Mouse (Mus musculus): ENCODE results near the gene 4930452B06Rik. TPM values are rescaled to one million over a fixed set of nuclear protein-coding genes. Genes with fewer than 3 reads are reported as not detected.

Gene 4930452B06Rik
- polyA plus RNA-seq, 1 experiment from 2014 or later = 11.9 TPM

DNA sequence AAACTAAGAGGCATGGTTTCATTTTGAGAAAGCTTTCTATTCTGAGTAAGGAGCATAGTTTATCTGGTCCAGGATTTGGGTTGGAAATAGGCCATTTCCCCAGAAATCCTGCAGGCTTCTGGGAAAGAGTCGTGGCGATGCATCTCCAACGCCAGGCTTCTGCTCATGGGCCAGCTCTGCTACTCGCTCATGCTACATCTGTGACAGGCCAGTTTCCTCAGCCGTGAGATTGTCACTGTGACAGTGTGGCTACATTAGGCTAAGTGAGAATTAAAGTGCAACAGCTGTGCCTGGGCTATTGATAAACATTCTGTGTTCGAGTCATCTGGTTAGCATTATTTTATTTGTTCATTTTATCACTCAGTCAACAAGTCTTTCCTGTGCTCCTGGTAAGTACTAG lies 140.8 kb downstream of the 4930452B06Rik start:
- Histone ChIP-seq H3K9ac (no peak overlapping the region), H3K4me1 (ENCODE audit: insufficient read depth) (no peaks in the 10 kb centered on the region), H3K27ac (ENCODE audit: low read depth) (no peak overlapping the region), H3K36me3 (ENCODE audit: insufficient read depth) (no peaks in the 10 kb centered on the region), H3K9me3 (ENCODE audit: low read depth, low read length) (no peaks in the 10 kb centered on the region; the same call in 1 of the 2 replicates), H3K27me3 (ENCODE audit: insufficient read depth, low read length) (no peaks in the 10 kb centered on the region), H3K4me2 (no peak overlapping the region), H3K4me3 (ENCODE audit: low read depth, low read length) (no peak overlapping the region)
- WGBS = 59% methylated on average over 6 of the region's 6 CpGs
- no peak for TF ChIP-seq CTCF (IDR thresholded peaks at IDR 0.05; ENCODE audit: low read depth)
- DNase-seq (peak; percentile 52), ATAC-seq (ENCODE audit: insufficient read depth) (peak; percentile 49; the same call in 1 of the 2 replicates)

DNA sequence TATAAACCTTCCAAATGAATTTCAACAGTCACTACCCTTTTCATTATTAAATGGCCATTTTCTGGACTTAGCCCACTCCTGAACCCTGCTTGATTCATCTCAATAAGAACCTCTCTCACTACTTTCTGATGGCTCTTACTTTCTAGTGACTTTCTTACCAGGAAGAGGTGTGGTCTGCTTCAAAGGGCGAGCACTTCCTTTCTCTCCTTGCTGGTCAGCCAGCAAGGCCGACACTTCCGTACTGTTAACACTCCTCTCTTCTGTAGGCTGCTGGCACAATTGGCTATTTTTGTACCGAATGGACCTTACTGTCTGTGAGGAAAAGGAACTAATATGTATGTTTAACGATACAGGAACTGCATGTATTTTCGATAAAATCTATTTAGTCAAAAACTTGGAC lies 148.4 kb downstream of the 4930452B06Rik start:
- H3K36me3 ChIP-seq (ENCODE audit: insufficient read depth) = no peaks in the 10 kb centered on the region
- no peak overlapping the region for H3K4me2 ChIP-seq
- no peaks in the 10 kb centered on the region for H3K27me3 ChIP-seq (ENCODE audit: insufficient read depth, low read length)
- H3K9ac ChIP-seq = no peak overlapping the region
- H3K27ac ChIP-seq (ENCODE audit: low read depth) = no peak overlapping the region
- DNase-seq (peak; percentile 28), ATAC-seq (ENCODE audit: insufficient read depth) (no peak)
- TF ChIP-seq CTCF (IDR thresholded peaks at IDR 0.05; ENCODE audit: low read depth) = no peak
- WGBS = 60% methylated on average over 6 of the region's 6 CpGs
- H3K4me3 ChIP-seq (ENCODE audit: low read depth, low read length) = no peak overlapping the region
- H3K4me1 ChIP-seq (ENCODE audit: insufficient read depth) = no peaks in the 10 kb centered on the region
- H3K9me3 ChIP-seq (ENCODE audit: low read depth, low read length) = no peaks in the 10 kb centered on the region

DNA sequence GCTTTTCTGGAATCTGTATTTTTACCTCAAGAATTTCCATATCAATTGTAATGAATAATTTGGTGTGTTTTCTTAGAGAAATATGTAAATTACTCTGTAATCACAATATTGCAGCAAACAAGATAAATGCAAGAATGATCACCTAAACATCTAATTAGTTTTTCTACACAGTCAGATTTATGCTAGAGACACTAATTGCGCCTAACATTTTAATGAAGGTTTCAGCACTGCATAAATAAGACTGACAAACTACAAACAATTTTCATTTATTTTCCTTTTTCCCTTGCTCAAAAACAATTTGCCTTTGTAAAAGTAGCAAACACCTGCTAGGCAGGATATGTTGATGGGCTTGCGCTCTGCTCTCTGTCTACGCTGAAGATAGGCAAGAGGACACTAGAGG lies 152.0 kb downstream of the 4930452B06Rik start:
- H3K27ac ChIP-seq (ENCODE audit: low read depth) = no peak overlapping the region
- TF ChIP-seq CTCF (IDR thresholded peaks at IDR 0.05; ENCODE audit: low read depth) = no peak
- no peak for DNase-seq
- H3K4me1 ChIP-seq (ENCODE audit: insufficient read depth) = no peaks in the 10 kb centered on the region
- H3K9ac ChIP-seq = no peak overlapping the region
- 95% methylated on average over 3 of the region's 3 CpGs for WGBS
- H3K36me3 ChIP-seq (ENCODE audit: insufficient read depth) = no peaks in the 10 kb centered on the region
- no peak overlapping the region for H3K4me2 ChIP-seq
- no peak overlapping the region for H3K4me3 ChIP-seq (ENCODE audit: low read depth, low read length)
- no peaks in the 10 kb centered on the region for H3K9me3 ChIP-seq (ENCODE audit: low read depth, low read length)
- no peaks in the 10 kb centered on the region for H3K27me3 ChIP-seq (ENCODE audit: insufficient read depth, low read length)
- no peak for ATAC-seq (ENCODE audit: insufficient read depth)

DNA sequence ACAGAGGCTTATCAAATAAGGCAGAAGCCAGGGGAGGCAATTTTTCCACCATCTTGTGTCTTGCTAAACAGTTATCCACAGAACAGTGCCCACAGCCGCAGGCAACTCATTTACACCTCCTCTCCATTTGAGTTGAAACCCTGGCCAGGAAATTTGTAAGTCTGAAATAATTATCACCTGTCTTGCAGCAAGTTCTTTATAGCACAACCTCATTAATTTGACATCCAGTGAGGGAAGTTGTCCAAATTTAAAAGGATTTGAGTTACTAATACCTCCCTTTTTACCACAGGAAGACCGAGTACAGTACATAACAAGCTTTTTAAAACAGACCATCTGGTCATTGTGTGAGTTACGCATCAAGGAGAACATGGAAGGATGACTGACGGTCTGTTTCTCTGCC lies 154.8 kb downstream of the 4930452B06Rik start:
- no peak for TF ChIP-seq CTCF (IDR thresholded peaks at IDR 0.05; ENCODE audit: low read depth)
- H3K4me3 ChIP-seq (ENCODE audit: low read depth, low read length) = no peak overlapping the region
- ATAC-seq (ENCODE audit: insufficient read depth) (no peak), DNase-seq (no peak)
- H3K36me3 ChIP-seq (ENCODE audit: insufficient read depth) = no peaks in the 10 kb centered on the region
- H3K4me1 ChIP-seq (ENCODE audit: insufficient read depth) = no peaks in the 10 kb centered on the region
- H3K9ac ChIP-seq = no peak overlapping the region
- H3K9me3 ChIP-seq (ENCODE audit: low read depth, low read length) = no peaks in the 10 kb centered on the region
- H3K27me3 ChIP-seq (ENCODE audit: insufficient read depth, low read length) = no peaks in the 10 kb centered on the region
- 66% methylated on average over 4 of the region's 4 CpGs for WGBS
- H3K4me2 ChIP-seq = no peak overlapping the region
- H3K27ac ChIP-seq (ENCODE audit: low read depth) = no peak overlapping the region

DNA sequence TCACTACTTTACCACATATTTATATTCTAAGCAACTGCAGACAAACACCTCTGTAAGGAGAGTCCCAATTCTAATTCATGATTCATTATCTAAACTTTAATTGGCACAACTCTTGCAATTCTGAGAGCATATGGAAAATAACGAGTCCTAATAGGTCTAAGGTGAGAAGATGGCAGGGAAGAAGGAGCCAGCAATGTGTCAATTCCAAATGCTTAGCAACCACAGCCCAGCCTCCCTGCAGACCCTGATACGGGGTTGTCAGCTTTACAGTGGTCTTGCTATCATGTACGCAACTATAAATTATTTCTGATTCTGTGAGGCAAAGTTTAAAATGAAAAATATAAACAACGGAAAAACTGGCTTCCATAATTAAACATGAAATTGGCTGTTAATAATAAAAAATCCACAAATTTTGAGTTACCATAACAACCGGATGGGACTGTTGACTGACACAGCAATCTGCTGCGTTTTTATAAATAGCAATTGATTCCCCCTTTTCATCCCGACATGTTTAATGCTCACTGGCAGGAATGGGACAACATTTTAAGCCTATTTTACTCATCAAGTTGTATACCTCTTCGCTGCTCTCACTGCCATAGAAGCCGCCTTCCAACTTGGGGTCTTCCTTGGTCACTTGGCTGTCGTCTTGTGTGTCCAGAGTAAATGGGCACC lies 155.6 kb downstream of the 4930452B06Rik start:
- ATAC-seq (ENCODE audit: insufficient read depth) (no peak), DNase-seq (no peak)
- Histone ChIP-seq H3K27me3 (ENCODE audit: insufficient read depth, low read length) (no peaks in the 10 kb centered on the region), H3K9ac (no peak overlapping the region), H3K9me3 (ENCODE audit: low read depth, low read length) (no peaks in the 10 kb centered on the region), H3K36me3 (ENCODE audit: insufficient read depth) (no peaks in the 10 kb centered on the region), H3K4me2 (no peak overlapping the region), H3K27ac (ENCODE audit: low read depth) (no peak overlapping the region), H3K4me1 (ENCODE audit: insufficient read depth) (no peaks in the 10 kb centered on the region), H3K4me3 (ENCODE audit: low read depth, low read length) (no peak overlapping the region)
- no peak for TF ChIP-seq CTCF (IDR thresholded peaks at IDR 0.05; ENCODE audit: low read depth)
- 80% methylated on average over 10 of the region's 10 CpGs for WGBS

DNA sequence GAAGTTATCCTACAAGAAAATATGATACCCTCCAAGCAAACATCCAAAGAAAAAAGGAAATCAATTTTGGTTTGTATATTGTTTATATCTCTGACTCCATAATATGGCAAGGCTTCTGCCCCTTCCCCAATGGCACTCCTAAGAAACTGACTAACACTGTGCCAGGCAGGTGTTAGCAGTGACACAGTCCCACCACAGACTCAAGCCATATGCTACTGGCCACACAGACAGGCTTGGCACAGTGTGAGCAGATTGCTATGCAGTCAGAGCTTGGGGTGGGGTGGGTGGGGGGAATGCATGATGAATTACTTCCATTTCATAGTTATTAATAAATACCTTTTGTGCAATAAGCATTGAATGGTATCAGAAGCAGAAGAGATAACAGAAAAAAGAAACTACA lies 157.4 kb downstream of the 4930452B06Rik start:
- Histone ChIP-seq H3K4me1 (ENCODE audit: insufficient read depth) (no peaks in the 10 kb centered on the region), H3K27ac (ENCODE audit: low read depth) (no peak overlapping the region)

DNA sequence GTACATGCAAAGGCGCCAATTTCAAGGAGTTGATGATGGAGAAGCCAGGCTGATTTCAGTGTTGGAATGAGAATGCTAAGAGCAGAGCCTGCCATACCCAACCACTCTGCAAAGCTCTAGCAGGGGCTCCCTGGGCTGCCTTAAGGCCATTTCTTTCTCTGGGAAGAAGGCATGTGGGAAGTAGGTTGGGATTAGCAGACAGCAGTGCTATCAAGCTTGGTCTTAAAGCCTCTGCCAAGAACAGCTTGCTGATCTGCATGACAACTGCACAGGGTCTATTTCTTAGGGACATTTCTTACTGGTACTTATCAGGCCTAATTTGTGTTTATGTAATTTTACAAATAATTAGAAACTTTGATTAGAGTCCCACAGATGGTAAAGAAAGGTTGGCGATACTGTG lies 161.8 kb downstream of the 4930452B06Rik start:
- Histone ChIP-seq H3K27me3 (ENCODE audit: insufficient read depth, low read length) (no peaks in the 10 kb centered on the region), H3K9me3 (ENCODE audit: low read depth, low read length) (no peaks in the 10 kb centered on the region), H3K36me3 (ENCODE audit: insufficient read depth) (no peaks in the 10 kb centered on the region), H3K4me3 (ENCODE audit: low read depth, low read length) (no peak overlapping the region), H3K9ac (no peak overlapping the region), H3K27ac (ENCODE audit: low read depth) (no peak overlapping the region), H3K4me1 (ENCODE audit: insufficient read depth) (no peaks in the 10 kb centered on the region), H3K4me2 (no peak overlapping the region)
- 84% methylated on average over 2 of the region's 2 CpGs for WGBS
- DNase-seq (no peak), ATAC-seq (ENCODE audit: insufficient read depth) (no peak)
- TF ChIP-seq CTCF (IDR thresholded peaks at IDR 0.05; ENCODE audit: low read depth) = no peak

More for the DNA sequence above, 157.4 kb downstream of the 4930452B06Rik start:
- no peaks in the 10 kb centered on the region for H3K36me3 ChIP-seq (ENCODE audit: insufficient read depth)
- H3K9me3 ChIP-seq (ENCODE audit: low read depth, low read length) = no peaks in the 10 kb centered on the region
- H3K4me2 ChIP-seq = no peak overlapping the region
- no peaks in the 10 kb centered on the region for H3K27me3 ChIP-seq (ENCODE audit: insufficient read depth, low read length)
- no peak overlapping the region for H3K4me3 ChIP-seq (ENCODE audit: low read depth, low read length)
- no peak for TF ChIP-seq CTCF (IDR thresholded peaks at IDR 0.05; ENCODE audit: low read depth)
- DNase-seq (no peak), ATAC-seq (ENCODE audit: insufficient read depth) (no peak)
- H3K9ac ChIP-seq = no peak overlapping the region

All from lung, embryonic 14.5 days (tissue).